Mouse (Mus musculus) kidney, adult 2 months (tissue): ENCODE measurements around the gene Uaca.

Experiments used
- CTCF ChIP-seq: fragments of 200-500 bp; conservative IDR thresholded peaks from 2 replicates; pipeline ENCODE4 v1.5.1; 2011; ENCODE audit warnings: low read depth, mild to moderate bottlenecking, control low read depth, low read length, moderate library complexity, mixed read lengths; ENCODE audit not compliant: insufficient read depth, insufficient read length
- POLR2A ChIP-seq: fragments of 200-500 bp; IDR thresholded peaks from one replicate; pipeline ENCODE4 v1.6.1; 2011; ENCODE audit warnings: low read depth, low read length, control low read depth

- TF ChIP-seq POLR2A (no peak), CTCF (no peak)
These were observed 6.7 kb upstream of the Uaca start for GRCm38 (mm10) chr9:60787517-60788110.
